Mouse (Mus musculus) small intestine, adult 2 months (tissue): Measurements from ENCODE around the gene Fcna.

Experiments
- CTCF ChIP-seq: fragments of 200-500 bp; IDR thresholded peaks from 2 replicates; pipeline ENCODE4 v1.5.1; 2012; ENCODE audit warnings: low read depth, mild to moderate bottlenecking, control low read depth, inconsistent platforms, low read length, moderate library complexity, mixed read lengths; ENCODE audit not compliant: insufficient replicate concordance, insufficient read length; ENCODE audit errors: extremely low read depth
- POLR2A ChIP-seq: fragments of 200-500 bp; IDR thresholded peaks from 2 replicates; pipeline ENCODE4 v1.6.1; 2012; ENCODE audit warnings: low read depth, mild to moderate bottlenecking, control low read depth, inconsistent platforms, low read length, moderate library complexity

GRCm38 (mm10) chr2:25576965-25577891 is 50.6 kb downstream of the Fcna start:
- TF ChIP-seq CTCF, result no peak
- TF ChIP-seq POLR2A, result no peak
